Mouse (Mus musculus): ENCODE measurements at regions not wholly inside any gene's neighbourhood (a gene's known extent, or its start where the extent isn't known, plus 50 kb on each side); places are given as distances from the start of the nearest gene placed in this dataset.
"Not testable (repeated sequence)": the region's sequence is repeated elsewhere in the genome, so short reads cannot be mapped to it uniquely, and the experiment has no call there.

DNA sequence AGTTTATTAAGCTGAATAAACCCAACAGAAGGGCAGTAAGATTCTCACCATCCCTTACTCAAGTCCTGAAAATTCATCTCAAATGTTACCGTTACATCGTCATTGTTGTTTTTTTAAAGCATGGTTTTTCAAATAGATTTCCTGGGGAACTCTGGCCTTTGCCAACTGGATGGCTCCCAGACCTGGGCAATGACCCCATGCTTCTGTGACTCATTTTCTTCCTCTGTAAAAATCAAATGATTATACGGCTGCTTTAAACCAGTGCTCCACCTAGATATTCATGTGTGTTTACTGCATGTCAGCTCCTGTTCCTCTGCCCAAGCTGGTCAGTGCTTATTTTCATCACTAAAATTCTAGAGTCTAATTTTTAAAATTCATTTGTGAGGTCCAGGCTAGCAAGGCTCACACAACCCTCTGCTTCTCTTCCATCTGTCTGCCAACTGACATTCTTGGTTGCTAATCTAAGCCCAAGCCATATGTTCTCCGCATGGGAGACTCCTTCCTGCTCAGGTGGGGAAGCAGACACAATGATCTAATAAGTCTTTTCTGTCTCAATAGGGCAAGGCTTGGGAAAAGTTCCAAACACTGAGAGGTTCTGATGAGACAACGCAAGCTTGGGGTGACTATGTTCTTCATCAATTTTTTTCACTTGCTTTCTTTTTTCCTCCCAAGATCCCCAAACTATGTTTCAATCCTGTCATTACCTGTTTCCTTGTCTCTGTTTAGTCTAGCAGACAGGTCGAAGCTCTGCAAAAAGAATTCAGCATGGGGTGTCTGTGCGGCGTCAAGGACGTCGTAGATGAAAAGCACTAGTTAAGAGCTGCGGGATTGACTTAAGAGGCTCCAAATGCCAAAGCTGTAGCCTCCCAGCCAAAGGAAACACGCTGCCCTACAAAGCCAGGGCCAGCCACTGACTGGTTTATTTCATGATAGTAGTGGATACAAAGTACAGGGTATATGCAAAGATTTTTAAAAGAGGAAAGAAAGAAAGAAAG is 594.7 kb downstream of the Efna5 start:
- DNase-seq = no peak

DNA sequence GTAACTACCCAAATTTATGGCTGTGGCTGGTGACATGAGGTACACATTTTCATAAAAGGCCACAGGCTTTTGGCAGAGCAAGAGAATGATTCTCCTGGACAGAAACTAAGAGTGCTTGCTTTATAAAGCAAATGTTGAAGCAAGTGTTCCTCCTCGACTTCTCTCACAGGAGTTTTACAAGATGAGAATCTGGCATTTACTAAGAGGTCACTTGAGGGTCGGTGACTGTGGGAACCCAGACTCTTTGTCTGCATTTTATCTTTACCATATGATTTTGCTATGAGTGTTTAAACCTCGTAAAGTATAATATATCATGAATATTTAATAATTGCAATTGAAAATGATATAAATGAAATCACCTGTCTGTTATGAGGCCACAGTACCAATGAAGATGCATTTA is 600.9 kb downstream of the Efna5 start:
- DNase-seq = no peak

DNA sequence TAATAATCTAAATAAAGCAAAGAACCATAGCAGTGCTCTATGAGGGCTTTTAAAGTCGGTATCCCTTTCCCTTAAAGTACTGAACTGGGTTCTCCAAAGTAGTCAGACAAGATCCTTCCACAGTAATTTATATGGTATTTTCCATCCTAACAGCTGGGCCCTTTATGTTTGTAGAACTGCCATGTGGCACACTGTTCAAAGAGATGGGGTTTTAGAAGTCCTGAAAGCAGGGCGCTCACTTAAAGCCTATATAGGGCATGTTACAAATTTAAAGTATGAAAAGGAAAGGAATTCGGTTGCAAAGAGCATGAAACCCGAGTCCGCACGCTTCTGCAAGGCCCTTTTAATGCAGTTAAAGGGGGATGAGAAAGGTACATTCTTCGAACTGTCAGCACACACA is 609.7 kb downstream of the Efna5 start:
- no peak for DNase-seq

DNA sequence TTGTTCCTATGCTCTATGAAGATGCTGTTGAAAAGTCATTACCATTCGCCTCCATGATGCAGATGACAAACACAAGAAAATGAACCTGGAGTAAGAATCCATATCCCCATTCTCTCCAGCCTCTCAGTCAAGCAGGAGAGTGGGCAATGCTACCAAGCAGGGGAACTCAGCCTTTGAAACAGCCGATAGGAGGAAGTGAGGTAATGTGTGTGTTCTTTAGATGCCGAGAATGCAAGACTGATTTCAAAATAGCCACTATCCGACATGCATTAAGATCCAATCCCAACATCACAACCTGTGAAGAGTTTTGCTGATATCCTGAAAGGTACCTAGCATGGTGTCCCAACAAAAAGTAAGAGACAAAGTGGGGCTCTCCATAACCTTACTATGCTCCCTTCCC is 611.8 kb downstream of the Efna5 start:
- DNase-seq = no peak

DNA sequence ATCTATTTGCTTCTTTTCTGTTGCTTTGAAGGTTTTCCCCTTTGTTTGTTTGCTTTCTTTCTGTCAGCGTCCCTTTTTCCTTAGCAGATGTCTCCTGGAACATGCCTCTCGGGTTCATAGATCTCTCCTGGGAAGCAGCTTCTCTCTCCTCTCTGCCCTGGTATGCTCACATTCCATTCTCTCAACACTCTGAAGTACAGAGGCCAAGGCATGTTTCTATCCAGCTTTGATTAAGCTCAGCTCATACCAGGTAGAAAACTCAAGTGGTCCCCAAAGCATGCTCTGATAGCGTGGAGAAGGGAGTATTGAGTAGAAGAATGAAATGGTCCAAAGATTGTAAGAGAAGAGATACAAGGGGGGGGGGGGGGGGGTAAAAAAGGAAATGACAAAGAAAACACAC is 627.7 kb downstream of the Efna5 start:
- DNase-seq = no peak

DNA sequence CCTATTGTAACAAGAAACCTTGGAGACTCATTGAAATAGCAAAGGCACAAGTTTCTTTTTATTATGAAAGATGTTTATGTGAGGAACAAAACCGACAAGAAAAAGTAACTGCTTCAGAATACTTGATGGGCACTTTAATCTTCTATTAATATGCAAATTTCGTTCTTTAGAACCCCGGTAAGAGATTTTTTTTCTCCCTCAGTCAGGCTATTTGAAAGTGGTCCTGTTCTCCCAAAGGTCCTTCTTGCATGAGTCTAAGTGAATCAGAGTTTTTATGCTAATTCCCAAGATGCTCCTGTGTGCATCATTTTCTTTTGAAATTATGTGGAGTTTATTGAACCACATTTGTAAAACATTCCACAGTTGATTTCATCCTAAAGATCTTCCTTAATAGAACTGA is 633.1 kb downstream of the Efna5 start:
- DNase-seq = no peak

DNA sequence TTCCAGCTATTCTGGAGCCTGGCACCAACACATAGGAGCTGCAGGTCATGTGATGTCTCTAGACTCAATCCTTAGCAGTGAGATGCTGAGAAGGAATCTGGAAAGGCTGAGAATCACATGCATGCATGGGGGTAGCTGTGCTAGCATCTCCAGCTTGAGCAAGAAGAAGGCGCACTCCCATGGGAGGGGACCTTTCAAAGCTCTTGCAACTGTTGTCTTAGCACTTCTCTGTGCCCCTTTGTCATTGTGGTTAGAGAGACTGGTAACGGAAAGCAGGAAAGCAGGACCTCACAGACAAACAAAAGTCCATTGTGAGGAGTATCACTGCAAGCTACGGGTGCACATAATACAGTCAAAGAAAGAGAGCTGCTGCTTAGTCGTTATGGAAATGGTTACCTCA is 634.5 kb downstream of the Efna5 start:
- DNase-seq = no peak

DNA sequence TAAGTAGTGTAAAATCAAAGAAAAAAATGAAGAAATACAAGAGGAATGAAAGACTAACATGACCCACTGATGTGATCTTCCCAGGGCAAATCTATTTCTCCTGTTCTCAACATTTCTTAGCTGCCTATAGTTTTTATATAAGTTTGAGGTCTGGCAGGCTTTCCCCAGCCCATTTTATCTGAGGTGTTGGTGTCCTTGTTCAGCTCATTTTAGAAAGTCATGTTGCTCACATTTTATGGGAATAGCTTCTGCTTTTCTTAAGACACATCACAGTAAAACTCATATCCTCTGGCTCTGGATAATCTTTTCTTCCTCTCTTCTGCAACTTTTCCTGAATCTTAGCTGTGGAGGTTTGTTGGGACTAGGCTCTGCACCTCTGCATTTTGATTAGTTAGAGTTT is 650.2 kb downstream of the Efna5 start:
- no peak for DNase-seq

DNA sequence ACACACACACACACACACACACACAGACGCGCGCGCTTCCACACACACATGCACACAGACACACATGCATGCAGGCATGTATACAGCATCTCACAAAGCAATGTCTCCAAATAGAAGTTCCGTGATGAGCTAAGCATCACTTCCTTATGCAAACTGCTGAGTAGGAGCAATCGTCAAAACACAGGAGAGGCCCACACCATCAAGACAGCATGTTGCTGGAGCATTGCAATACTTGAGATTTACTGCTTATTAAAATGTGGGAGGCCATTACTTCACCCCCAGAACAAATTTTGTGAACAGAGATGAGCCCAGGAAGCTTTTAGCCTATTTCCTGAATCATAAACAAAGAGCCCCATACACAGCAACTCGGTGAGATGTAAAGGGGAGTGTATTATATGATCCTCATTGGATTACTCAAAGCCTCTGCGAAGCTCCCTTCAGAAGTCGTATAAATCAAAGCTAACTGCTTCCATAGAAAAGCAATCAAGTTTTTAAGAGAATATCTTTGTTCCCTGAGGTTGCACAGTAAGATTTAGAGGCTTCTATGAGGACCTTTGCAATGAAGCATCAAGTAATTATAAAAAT is 670.6 kb downstream of the Efna5 start:
- DNase-seq = no peak

DNA sequence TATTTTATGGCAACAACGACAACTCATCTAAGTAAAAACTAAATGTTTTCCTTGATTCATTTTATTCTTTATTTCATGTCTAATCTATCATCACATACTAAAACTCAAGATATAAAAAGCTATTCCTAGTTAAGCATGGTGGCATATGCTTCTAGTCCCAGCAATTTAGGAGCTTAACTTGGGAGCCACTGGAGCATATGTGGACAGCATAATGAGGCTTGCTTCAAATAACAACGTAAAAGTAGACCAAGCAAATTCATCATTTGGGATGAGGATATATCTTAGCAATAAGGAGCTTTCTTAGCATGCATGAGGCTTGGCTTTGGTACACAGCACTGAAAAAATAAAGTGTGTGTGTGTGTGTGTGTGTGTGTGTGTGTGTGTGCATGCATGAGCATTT is 678.5 kb downstream of the Efna5 start:
- DNase-seq = no peak

DNA sequence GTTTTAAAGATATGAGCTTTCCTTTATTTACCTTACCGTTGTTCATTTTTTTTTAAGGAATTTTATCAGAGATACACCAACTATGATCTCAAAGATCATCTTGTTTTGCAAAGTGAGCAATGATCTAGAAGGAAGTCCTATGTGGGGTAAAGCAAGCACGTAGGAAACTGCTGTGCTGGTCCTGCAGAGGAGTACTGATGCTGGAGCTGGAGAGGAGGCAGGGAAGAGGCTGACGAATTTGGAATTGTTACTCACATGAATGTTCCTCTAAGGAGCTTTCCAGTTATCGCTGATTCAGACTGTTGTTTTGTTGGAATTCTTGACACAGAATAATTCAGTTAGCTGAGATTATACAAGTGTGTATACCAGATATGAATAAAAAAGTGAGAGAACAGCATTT is 680.6 kb downstream of the Efna5 start:
- no peak for DNase-seq

DNA sequence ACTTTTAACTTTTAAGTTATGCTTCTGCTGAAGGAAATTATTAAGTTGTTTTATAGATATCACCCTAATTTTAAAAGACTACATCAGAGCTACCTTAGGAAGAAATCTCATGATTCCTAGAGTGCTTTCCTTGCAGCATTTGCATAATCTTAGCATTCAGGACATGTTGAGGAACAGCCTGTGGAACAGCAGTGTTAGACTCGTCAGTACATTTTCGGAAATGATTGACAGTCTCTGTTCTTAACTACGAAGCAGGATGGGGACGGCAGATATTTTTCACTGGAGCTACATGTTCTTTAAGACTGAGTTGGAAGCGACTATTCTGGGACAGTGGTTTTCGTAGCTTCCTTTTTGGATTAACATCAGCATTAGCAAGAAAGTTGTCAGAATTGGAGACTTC is 681.6 kb downstream of the Efna5 start:
- DNase-seq = no peak

DNA sequence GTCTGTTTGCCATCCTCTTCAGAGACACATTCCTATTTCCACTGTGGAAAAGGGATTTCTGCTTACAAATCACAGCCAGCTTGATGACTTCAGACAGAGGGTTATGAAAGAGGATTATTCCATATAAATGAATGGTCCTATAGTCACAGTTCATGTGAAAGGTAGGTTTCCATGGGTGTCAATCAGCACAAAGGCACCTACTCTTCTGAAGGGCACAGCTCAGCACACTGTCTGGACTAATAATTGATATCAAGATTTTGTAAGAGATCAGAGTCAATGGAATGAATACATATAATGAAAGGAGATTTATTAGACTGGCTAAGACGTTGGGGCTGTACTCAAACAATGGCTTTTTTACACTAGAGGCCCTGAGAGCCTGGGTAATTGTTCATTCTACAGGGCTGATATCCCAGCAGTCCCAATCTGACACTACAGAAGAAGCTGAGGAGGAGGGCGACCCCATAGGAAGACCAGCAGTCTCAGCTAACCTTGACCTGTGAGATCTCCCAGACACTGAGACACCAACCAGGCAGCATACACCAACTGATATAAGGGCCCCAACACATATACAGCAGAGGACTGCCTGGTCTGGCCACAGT is 702.4 kb downstream of the Efna5 start:
- DNase-seq = no peak

DNA sequence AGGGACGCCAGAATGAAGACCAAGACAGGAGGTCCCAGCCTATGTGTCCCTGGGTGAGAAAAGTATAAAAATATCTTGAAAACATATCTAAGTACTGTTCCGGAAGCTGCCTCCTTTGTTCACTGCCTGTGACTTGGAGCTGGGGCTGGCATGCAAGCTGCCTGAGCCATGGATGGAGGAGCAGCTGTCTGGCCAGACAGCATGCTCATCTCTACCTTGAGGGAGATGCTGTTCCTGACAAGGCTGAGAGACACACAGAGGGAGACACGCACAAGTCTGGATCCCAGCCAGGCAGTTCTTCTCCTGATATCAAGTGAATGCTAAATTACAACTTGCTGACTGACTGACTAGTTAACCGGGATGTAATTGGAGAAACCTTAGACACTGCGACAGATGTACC is 704.8 kb downstream of the Efna5 start:
- DNase-seq = no peak

DNA sequence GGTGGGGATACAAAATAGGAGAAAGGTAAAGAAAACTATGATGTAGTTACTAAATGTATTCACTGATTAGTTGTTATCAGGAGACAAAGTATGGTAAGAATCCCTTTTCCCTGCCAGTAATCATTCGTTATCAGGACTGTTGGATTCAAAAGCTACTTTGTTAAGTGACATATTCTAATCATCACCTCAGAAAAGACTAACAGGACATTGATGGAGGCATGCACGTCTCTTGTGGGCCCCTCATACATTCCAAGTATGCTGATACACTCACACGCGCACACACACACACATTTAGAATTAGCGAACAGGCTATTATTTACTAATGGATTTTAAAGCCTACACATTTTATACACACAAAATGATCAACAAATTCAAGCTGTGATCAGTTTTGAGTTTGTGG is 708.8 kb downstream of the Efna5 start:
- DNase-seq = no peak

DNA sequence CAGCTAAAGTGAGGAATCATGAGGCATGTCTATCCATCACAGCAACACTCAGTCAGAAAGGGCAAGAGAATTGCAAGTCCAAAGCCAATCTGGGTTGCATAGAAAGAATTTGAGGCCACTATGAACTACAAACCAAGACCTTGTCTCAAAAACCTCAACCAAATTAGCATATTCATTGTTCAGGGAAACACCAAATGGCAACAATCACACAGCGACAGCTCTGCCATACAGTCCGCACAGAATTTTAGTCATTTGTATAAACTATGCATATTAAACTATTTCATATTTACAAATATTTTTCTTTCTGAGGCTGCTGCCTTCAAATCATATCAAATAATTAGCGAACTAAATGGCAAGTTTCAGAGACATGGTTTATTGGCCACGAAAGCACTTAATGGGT is 709.6 kb downstream of the Efna5 start:
- DNase-seq = no peak

DNA sequence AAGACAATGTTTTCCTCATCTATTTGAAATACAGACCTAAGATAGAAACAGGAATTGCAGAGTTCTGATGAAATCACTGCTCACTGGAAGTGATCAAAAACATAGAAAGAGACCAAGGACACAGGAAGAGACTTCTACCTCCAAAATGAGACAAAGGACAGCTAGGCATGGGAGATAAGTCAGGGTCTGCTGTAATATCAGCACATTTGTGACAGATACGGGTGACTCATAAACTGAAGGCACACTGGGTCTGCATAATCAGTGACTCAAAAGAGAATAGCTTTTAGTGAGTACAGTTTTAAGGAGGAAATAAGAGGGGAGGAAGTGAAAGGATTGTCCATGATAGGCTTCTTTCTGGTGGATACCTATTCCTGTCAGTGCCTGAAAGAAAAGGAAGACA is 719.7 kb downstream of the Efna5 start:
- DNase-seq = no peak

DNA sequence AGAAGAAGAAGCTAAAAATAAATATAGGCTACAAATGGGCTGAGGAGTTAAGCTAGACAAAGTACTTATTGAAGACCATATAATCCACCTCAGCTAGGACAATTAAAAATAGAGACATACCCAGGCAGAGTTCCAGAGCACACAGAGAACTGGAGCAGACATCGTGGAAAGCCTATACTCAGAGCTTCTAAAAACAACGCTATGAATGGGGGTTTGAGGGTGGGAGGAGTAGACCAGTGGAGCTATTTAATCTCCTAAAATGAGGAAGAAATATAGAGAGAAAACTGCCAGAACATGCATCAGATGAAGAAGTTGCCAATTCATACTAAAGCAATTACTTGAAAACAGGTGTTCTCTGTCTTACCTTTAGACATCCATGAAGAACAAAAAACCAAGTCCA is 720.8 kb downstream of the Efna5 start:
- DNase-seq = no peak

DNA sequence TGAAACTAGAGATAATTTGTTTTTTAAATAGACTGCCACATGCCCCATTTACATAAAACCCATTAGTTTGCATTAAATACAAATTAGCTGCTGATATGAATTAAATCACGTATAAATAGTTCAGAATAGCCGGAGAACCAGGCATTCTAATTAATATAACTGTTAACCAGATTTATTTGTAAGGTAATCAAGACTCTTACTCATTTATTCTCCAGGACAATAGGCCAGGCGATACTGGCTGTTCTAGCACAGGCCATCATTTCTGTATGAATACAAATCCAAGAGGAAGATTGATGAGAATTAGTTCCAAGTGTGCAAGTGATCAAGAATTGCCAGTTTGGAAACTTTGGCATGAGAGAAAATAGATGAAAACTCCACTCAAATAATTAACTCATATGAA is 746.1 kb downstream of the Efna5 start:
- DNase-seq = no peak

DNA sequence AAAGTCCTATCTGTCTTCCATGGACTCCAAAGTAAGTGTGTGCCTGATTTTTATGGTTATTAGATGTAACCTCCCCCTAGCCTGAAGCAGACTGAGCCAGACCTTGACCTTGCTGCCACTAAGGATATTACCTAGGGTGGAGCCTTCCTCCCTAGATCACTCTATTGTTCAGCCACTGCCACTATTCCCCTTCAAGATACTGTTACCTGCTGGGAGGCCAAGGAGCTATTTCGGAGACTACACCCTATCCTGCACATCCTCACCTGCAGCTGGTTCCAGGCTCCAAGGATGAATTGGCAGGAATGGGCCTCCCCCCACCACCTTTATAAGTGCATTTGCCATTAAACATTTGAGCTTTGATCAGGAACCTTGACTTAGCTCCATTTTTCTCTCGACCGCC is 769.4 kb downstream of the Efna5 start:
- not testable (repeated sequence) for DNase-seq

DNA sequence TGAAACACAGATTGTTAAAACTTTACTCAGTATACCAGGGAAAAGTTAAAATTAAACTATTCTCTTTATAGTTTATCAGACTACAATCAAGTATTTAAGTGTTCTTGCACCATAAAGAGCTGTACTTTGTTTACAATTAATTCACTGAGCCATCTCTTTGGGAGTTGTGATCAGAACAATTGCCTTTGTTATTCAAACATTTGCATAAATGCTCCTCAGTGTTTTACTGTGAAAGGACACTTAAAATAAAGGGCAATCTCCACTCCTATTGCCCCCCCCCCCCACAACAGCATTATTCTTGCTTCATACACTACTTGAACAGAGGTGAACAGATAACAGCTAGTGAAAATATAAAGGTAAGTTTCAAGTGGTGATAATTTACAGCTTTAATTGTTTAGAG is 772.1 kb downstream of the Efna5 start:
- DNase-seq = no peak

DNA sequence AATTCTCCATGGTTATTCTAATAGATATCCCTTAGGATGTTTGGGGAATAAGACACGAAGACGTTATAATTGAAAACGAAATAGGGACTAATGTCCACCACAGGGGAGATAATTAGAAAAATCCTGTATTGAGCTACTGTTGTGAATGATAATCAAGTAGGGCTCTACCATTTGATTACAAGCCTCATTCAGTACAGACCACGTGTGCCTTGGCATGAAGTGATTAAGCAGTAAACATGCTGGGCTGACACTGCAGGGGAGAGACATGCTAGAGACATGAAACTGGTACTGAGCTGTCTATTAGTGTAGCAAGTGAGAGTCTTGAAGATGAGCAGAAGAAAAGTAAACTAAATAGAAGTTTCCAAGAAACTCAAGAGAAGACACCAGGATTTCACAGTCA is 797.8 kb downstream of the Efna5 start:
- no peak for DNase-seq

DNA sequence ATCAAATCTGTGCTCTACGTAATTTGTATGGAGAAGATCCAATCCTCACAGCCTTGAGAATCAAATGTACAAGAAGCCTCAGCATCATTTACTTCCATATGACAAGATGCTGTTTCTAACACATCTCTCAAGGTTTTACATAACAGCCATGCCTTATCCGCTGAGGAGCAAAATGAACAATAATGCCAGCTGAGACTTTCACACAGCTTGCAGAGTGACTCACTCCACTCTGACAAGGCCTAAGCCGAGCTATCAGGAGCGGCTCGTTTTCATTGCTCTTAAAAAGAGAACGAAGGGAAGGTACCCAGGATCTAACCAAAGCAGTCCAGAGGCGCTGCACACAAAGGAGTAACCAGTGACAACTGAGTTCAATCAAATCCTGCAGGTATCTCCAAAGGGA is 803.5 kb downstream of the Efna5 start:
- no peak for DNase-seq

DNA sequence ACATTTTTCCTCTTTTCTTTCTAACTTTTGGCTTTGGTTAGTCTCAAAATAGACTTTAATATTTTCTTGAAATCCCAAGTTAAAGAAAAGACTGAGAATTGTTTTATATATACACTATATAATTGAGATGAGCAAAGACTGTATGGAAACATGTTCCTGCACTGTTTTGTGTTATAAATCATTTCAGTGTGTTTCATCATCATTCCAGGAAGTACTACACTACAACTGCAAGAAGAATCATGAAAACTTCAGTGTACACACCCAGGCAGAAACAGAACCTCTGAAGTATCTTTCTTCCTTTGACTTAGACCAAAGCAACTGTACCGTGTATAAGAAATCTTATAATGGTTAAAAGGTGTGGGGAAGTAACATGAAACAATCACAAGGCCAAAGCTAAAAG is 816.2 kb downstream of the Efna5 start:
- no peak for DNase-seq
